Mouse (Mus musculus): ENCODE results near the gene Vmn2r121.

Gene Vmn2r121

DNA sequence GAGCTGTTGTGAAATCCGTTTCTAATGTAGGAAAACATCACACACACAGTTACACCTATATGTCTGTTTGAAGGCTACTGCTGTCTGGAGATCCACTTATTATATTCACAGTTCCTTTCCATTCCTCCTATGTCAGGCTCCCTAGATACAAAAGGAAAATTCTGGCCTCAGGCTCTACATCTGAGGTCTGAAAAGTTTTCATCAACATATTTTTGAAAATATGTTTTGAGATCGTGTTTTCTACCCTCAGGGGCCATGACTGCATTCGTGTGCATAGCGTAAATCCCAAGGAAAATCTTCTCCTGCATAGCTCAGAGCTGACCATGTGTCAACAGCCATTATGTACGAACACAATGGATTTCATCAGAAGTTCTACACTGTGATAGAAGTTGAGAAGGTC, at the start of gene Vmn2r121:
Gene Vmn2r121 (minus strand): TSS at position 101 of the 400 bp plus-strand sequence.
- DNase-seq (ENCODE audit: low spot score): no peak

Data from ovary, postnatal 14 days (tissue).